Mouse (Mus musculus) bone marrow, adult 2 months (tissue): ENCODE data around the gene Carns1. TPM values are rescaled to one million over a fixed set of nuclear protein-coding genes. Genes with fewer than 3 reads are reported as not detected.

Experiments used
- H3K27ac ChIP-seq: fragments of 200-500 bp; 2 replicates; pipeline ENCODE4 v1.5.1; 2012; ENCODE audit warnings: low read depth, mild to moderate bottlenecking, control low read depth, inconsistent platforms, low read length; ENCODE audit not compliant: control insufficient read depth, poor library complexity, insufficient read depth
- H3K4me1 ChIP-seq: fragments of 200-500 bp; 2 replicates; pipeline ENCODE4 v1.6.1; 2011; ENCODE audit warnings: low read length; ENCODE audit not compliant: control insufficient read depth, insufficient read depth
- H3K4me3 ChIP-seq: fragments of 200-500 bp; replicated peaks from 2 replicates; pipeline ENCODE3; 2011; ENCODE audit warnings: mild to moderate bottlenecking, low read depth, low read length, control low read depth; ENCODE audit not compliant: control insufficient read depth
- CTCF ChIP-seq: fragments of 200-500 bp; IDR thresholded peaks from 2 replicates; pipeline ENCODE4 v1.5.1; 2011; ENCODE audit warnings: low read length, control low read depth; ENCODE audit not compliant: control insufficient read depth, insufficient read depth
- POLR2A ChIP-seq: fragments of 200-500 bp; IDR thresholded peaks from 2 replicates; pipeline ENCODE4 v1.6.1; 2011; ENCODE audit warnings: low read depth, mild to moderate bottlenecking, control low read depth, low read length, borderline replicate concordance; ENCODE audit not compliant: control insufficient read depth
- WGBS: fragments of 180-500 bp; shearing (Covaris S2); methylation state at CpG from one replicate; pipeline ENCODE4 v1.1.7; 2018; 5-methylcytosine and 5-hydroxymethylcytosine counted together
- polyA plus RNA-seq: library from polyadenylated mRNA; stranded (reverse); fragments of >200 nt; gene quantifications from 2 replicates; pipeline ENCODE4 v1.2.4, GENCODE M21; 2011; ENCODE audit warnings: low replicate concordance; ENCODE audit not compliant: missing spikeins, insufficient read depth, insufficient read length

The Carns1 gene
- polyA plus RNA-seq, 1 experiment: 52.9 TPM

GRCm38 (mm10) chr19:4216041-4216685 is 40.9 kb upstream of the Carns1 start:
- Histone ChIP-seq H3K4me3 (peak overlapping the region; percentile 16), H3K27ac (no peak overlapping the region), H3K4me1 (peaks cover 11% of the 10 kb centered on the region)
- WGBS: 17% methylated on average over 14 of the region's 14 CpGs
- no peak for TF ChIP-seq POLR2A
- no peak for TF ChIP-seq CTCF

- TF ChIP-seq CTCF (no peak), POLR2A (no peak)
- H3K27ac ChIP-seq: 0 out of 2 replicates have a peak overlapping the region, but pooled peaks have one; percentile 3
- peaks cover 9% of the 10 kb centered on the region for H3K4me1 ChIP-seq
- WGBS: 1% methylated on average over 15 of the region's 21 CpGs
- H3K4me3 ChIP-seq: peak overlapping the region; percentile 52
These were observed 40.2 kb upstream of the Carns1 start for GRCm38 (mm10) chr19:4215451-4215840.

- H3K4me1 ChIP-seq: peaks cover 7% of the 10 kb centered on the region
- H3K27ac ChIP-seq: peak overlapping the region; percentile 93
- TF ChIP-seq POLR2A (no peak), CTCF (no peak)
- H3K4me3 ChIP-seq: peak overlapping the region; percentile 49
- under 1% methylated on average over 64 of the region's 81 CpGs for WGBS
These were observed 39.6 kb upstream of the Carns1 start for GRCm38 (mm10) chr19:4214771-4215450.

DNA sequence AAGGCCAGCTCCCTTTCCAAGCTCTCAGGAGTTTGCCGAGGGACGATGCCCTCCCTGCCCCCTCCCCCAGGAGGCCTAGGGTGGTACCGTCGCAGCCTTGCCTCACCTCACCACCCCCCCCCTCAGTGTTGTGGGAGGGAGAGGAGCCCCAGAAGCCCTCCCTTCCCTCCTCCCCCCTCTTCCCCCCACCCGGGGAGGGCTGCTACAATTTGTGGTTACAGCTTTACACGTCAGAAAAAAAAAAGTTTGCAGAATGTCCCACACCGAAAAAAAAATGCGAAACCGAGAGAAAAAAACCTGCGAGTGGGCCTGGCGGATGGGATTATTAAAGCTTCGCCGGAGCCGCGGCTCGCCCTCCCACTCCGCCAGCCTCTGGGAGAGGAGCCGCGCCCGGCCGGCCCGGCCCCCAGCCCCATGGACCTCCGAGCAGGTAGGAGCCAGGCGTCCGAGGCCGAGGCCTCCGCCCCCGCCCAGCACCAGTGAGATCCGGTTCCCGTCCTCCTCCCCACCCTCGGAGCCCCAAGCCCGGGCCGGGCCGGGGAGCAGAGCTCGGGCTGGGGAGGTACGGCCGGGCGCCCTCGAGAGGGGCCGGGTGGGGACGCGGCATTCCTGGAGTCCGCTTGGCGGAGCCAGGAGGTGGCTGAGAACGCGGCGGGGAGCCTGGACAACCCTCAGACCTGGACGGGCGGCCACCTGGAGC is 38.9 kb upstream of the Carns1 start, which contains the start of the genes Clcf1 and AC109138.7:
Gene Clcf1, plus strand, starts transcription at position 168 of the 700 bp plus-strand sequence.
Gene AC109138.7, plus strand, starts transcription at position 287 of the 700 bp plus-strand sequence.
- Histone ChIP-seq H3K4me3 (peak within 1 kb of the TSS; percentile 49), H3K4me1 (peaks cover 5% of the 10 kb centered on the region), H3K27ac (peak within 1 kb of the TSS; percentile 93)
- TF ChIP-seq CTCF: no peak
- no peak for TF ChIP-seq POLR2A
- under 1% methylated on average over 49 of the region's 49 CpGs for whole genome bisulfite sequencing

DNA sequence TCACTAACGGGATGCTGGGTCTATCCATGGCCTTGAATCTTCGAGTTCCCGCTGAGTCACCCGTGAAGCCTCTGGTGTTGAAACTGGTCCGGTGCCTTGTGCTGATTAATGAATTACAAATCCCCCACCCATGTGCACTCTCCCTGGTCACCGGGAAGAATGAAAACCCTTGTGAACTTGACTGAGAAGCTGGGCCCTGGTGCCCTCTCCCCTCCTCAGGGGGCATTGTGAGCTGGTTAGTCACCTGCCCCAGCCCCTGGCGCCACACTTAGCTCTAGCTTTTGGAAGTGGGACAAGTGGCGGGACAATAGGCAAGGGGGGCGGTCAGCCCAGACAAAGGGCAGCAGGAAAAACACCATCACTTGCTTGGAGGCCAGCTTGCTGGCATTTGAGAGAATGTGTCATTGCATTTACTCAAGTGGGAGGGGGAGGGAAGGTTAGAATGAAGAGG is 38.3 kb upstream of the Carns1 start:
- peaks cover 5% of the 10 kb centered on the region for H3K4me1 ChIP-seq

DNA sequence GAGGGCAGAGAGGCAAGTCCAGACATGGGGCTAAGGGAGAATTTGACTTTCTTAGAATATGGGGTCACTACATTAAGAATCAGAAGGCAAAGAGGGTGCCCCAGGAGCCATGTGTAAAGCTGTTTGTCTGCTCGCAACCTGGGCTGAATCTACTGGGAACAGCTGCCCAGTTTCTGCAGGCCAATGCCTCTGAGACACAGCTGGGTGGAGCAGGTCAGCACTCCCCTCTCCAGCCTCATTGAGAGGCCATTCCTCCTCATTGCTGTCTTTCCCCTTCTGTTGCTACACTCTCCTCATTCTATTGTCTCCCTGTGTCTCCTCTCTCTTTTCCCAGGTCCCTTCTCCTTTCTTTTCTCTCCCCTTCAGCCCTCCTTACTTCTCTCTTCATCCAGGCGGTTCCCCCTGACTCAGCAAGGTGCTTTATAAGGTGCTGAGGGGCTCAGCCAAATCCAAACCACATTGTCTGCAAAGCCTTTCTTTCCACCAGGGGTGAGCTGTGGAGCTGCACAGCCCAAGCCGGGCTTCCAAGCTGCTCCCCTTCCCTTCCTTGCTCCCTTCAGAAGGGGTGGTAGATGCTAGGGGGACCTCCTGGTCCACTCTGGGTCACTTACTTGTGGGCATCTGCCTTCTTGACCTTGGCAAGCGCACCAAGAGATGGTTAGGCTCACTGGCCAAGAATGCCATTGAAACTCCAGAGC is 36.8 kb upstream of the Carns1 start:
- peaks cover 5% of the 10 kb centered on the region for H3K4me1 ChIP-seq
- no peak overlapping the region for H3K27ac ChIP-seq
- H3K4me3 ChIP-seq: no peak overlapping the region
- TF ChIP-seq CTCF: no peak
- no peak for TF ChIP-seq POLR2A
- WGBS: 65% methylated on average over 4 of the region's 4 CpGs

More for the DNA sequence above, 38.3 kb upstream of the Carns1 start:
- TF ChIP-seq CTCF (no peak), POLR2A (no peak)
- peak overlapping the region; percentile 49; the same call in 1 of the 2 replicates for H3K27ac ChIP-seq
- H3K4me3 ChIP-seq: peak overlapping the region; percentile 15
- 13% methylated on average over 9 of the region's 9 CpGs for WGBS

DNA sequence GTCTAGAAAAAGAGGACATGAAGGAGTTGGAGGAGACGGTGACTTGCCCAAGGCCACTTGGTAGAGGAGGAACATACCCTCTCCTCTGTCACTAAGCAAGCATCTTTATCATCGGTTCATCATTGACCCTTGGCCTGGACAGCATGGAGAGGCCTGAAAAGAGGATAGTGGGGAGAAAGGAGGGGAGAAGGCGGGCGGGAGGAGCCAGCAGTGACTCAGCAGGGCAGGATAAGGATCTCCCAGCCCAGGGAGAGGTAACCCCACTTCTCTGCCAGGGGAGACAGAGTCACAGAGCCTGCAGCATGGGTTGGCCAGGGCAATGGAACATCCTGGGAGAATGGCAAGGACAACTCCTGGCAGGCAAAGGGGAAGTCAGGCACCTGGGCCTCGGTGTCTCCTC is 33.3 kb upstream of the Carns1 start:
- WGBS: 74% methylated on average over 5 of the region's 5 CpGs

More for the DNA sequence above, 33.3 kb upstream of the Carns1 start:
- Histone ChIP-seq H3K4me1 (no peaks in the 10 kb centered on the region), H3K27ac (no peak overlapping the region), H3K4me3 (no peak overlapping the region)
- TF ChIP-seq POLR2A: no peak
- no peak for TF ChIP-seq CTCF
